Mouse (Mus musculus) embryonic facial prominence, embryonic 13.5 days (tissue): Measurements from ENCODE around the gene Col1a1. TPM values are rescaled to one million over a fixed set of nuclear protein-coding genes. Genes with fewer than 3 reads are reported as not detected.

Experiments
- ATAC-seq: fragments of 200-750 bp; cut with Nextera tagmentation; 2 replicates; pipeline ENCODE4 v1.8.0; 2017; ENCODE audit warnings: low read depth; ENCODE audit not compliant: insufficient number of reproducible peaks, insufficient read depth, low FRiP score, low TSS enrichment
- H3K27ac ChIP-seq: fragments of 300-500 bp; sonication (generic); 2 replicates; pipeline ENCODE4 v1.5.1; 2015; ENCODE audit warnings: moderate library complexity, mild to moderate bottlenecking, inconsistent platforms
- H3K27me3 ChIP-seq: fragments of 300-500 bp; sonication (generic); 2 replicates; pipeline ENCODE4 v1.6.1; 2015; ENCODE audit warnings: mild to moderate bottlenecking, inconsistent platforms
- H3K36me3 ChIP-seq: fragments of 300-500 bp; sonication (generic); 2 replicates; pipeline ENCODE4 v1.6.1; 2015; ENCODE audit warnings: mild to moderate bottlenecking, inconsistent platforms
- H3K4me1 ChIP-seq: fragments of 300-500 bp; sonication (generic); 2 replicates; pipeline ENCODE4 v1.6.1; 2015; ENCODE audit warnings: inconsistent platforms
- H3K4me2 ChIP-seq: fragments of 300-500 bp; sonication (generic); 2 replicates; pipeline ENCODE4 v1.6.1; 2015; ENCODE audit warnings: moderate library complexity, mild to moderate bottlenecking, inconsistent platforms
- H3K4me3 ChIP-seq: fragments of 300-500 bp; sonication (generic); 2 replicates; pipeline ENCODE4 v1.5.1; 2015; ENCODE audit warnings: mild to moderate bottlenecking, inconsistent platforms
- H3K9ac ChIP-seq: fragments of 300-500 bp; sonication (generic); 2 replicates; pipeline ENCODE4 v1.6.1; 2015; ENCODE audit warnings: mild to moderate bottlenecking, inconsistent platforms
- H3K9me3 ChIP-seq: fragments of 300-500 bp; sonication (generic); 2 replicates; pipeline ENCODE4 v1.6.1; 2016; ENCODE audit warnings: inconsistent platforms
- WGBS: fragments of 180-500 bp; shearing (Covaris S2); methylation state at CpG from one replicate; pipeline ENCODE4 v1.1.7; 2015; ENCODE audit warnings: mixed read lengths; 5-methylcytosine and 5-hydroxymethylcytosine counted together
- polyA plus RNA-seq: library from polyadenylated mRNA; unstranded; fragments of >200 nt; fragmentation: Nextera tagmentation; extraction: Ambion mirVana; gene quantifications from 2 replicates; pipeline ENCODE4 v1.2.1, GENCODE M21; 2015

Col1a1 gene
- polyA plus RNA-seq, 1 experiment from 2014 or later, result 1,259 TPM

- H3K4me1 ChIP-seq, result peaks cover 67% of the 10 kb centered on the region
- 21% methylated on average over 9 of the region's 9 CpGs for WGBS
- peak overlapping the region; percentile 98; the same call in 1 of the 2 replicates for H3K27ac ChIP-seq
- H3K36me3 ChIP-seq, result peaks cover 52% of the 10 kb centered on the region
- H3K4me3 ChIP-seq, result peak overlapping the region; percentile 74
- peaks cover 2% of the 10 kb centered on the region; the same call in 1 of the 2 replicates for H3K27me3 ChIP-seq
- H3K4me2 ChIP-seq, result peak overlapping the region; percentile 90
- H3K9me3 ChIP-seq, result no peaks in the 10 kb centered on the region
- peak overlapping the region; percentile 95 for H3K9ac ChIP-seq
- no peak for ATAC-seq
These were observed 2.3 kb downstream of the Col1a1 start for GRCm38 (mm10) chr11:94938296-94938695.

DNA sequence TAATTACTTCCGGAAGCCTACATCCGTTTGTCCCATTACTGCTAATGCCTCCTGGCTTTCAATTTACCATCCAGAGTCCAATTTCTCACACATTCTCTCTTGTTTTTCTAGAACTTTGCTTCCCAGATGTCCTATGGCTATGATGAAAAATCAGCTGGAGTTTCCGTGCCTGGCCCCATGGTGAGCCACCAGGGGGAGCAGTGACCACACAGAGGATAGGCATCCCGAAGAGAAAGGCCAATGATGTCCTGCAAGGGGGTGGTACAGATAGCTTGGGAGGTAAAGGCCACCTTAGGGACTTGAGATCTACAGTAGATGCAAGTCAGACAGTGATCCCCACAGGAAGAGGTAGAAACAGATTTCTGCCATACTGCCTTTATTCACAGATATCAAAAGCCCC lies 3.3 kb downstream of the Col1a1 start:
- Histone ChIP-seq H3K9me3 (no peaks in the 10 kb centered on the region), H3K27me3 (peaks cover 2% of the 10 kb centered on the region; the same call in 1 of the 2 replicates), H3K9ac (peak overlapping the region; percentile 44), H3K4me1 (peaks cover 64% of the 10 kb centered on the region), H3K4me2 (peak overlapping the region; percentile 90), H3K36me3 (peaks cover 62% of the 10 kb centered on the region), H3K4me3 (peak overlapping the region; percentile 74), H3K27ac (0 out of 2 replicates have a peak overlapping the region, but pooled peaks have one; percentile 22)
- no peak for ATAC-seq
- 20% methylated on average over 4 of the region's 4 CpGs for WGBS

GRCm38 (mm10) chr11:94941121-94941520 lies 5.1 kb downstream of the Col1a1 start:
- peaks cover 53% of the 10 kb centered on the region for H3K4me1 ChIP-seq
- H3K27ac ChIP-seq, result peak overlapping the region; percentile 63; the same call in 1 of the 2 replicates
- H3K27me3 ChIP-seq, result peaks cover 2% of the 10 kb centered on the region; the same call in 1 of the 2 replicates
- WGBS, result 51% methylated on average over 9 of the region's 9 CpGs
- no peak for ATAC-seq
- H3K9ac ChIP-seq, result 0 out of 2 replicates have a peak overlapping the region, but pooled peaks have one; percentile 11
- no peak overlapping the region for H3K4me3 ChIP-seq
- peaks cover 81% of the 10 kb centered on the region for H3K36me3 ChIP-seq
- H3K9me3 ChIP-seq, result no peaks in the 10 kb centered on the region
- peak overlapping the region; percentile 11; the same call in 1 of the 2 replicates for H3K4me2 ChIP-seq

- Histone ChIP-seq H3K9ac (no peak overlapping the region; the same call in 1 of the 2 replicates), H3K4me3 (no peak overlapping the region), H3K27ac (peak overlapping the region; percentile 63; the same call in 1 of the 2 replicates), H3K4me1 (peaks cover 51% of the 10 kb centered on the region), H3K36me3 (peaks cover 87% of the 10 kb centered on the region), H3K4me2 (no peak overlapping the region), H3K27me3 (no peaks in the 10 kb centered on the region), H3K9me3 (no peaks in the 10 kb centered on the region)
- 79% methylated on average over 8 of the region's 8 CpGs for WGBS
- ATAC-seq, result no peak
These were observed 5.8 kb downstream of the Col1a1 start for GRCm38 (mm10) chr11:94941776-94942175.

- Histone ChIP-seq H3K4me2 (no peak overlapping the region), H3K27me3 (no peaks in the 10 kb centered on the region), H3K9ac (no peak overlapping the region)
These were observed 6.4 kb downstream of the Col1a1 start for GRCm38 (mm10) chr11:94942282-94943023.

GRCm38 (mm10) chr11:94943054-94943453 lies 7.0 kb downstream of the Col1a1 start:
- Histone ChIP-seq H3K9ac (no peak overlapping the region), H3K4me2 (no peak overlapping the region), H3K9me3 (no peaks in the 10 kb centered on the region), H3K4me1 (peaks cover 45% of the 10 kb centered on the region), H3K36me3 (peaks cover 100% of the 10 kb centered on the region), H3K27ac (peak overlapping the region; percentile 63; the same call in 1 of the 2 replicates), H3K27me3 (no peaks in the 10 kb centered on the region), H3K4me3 (no peak overlapping the region)
- ATAC-seq, result no peak
- 80% methylated on average over 15 of the region's 15 CpGs for WGBS

More at GRCm38 (mm10) chr11:94942282-94943023, 6.4 kb downstream of the Col1a1 start:
- no peak overlapping the region for H3K4me3 ChIP-seq
- peak overlapping the region; percentile 63; the same call in 1 of the 2 replicates for H3K27ac ChIP-seq
- peaks cover 94% of the 10 kb centered on the region for H3K36me3 ChIP-seq
- H3K9me3 ChIP-seq, result no peaks in the 10 kb centered on the region
- H3K4me1 ChIP-seq, result peaks cover 51% of the 10 kb centered on the region
- WGBS, result 57% methylated on average over 13 of the region's 13 CpGs
- ATAC-seq, result no peak

DNA sequence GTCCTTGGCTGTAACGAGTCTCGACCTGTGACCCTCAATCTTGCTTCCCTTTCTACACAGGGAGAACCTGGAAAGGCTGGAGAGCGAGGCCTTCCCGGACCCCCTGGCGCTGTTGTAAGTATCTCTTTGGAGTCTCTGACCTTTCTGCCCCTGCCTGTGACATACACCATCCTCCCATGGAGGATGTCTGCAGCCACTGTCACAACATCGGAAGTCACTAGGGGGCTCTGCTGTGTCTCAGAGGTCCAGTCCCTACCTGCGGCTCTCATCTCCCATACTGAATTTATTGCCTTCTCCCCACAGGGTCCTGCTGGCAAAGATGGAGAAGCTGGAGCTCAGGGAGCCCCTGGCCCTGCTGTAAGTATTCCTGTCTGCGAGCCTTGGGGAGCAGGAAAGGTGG lies 8.3 kb downstream of the Col1a1 start:
- Histone ChIP-seq H3K9me3 (no peaks in the 10 kb centered on the region), H3K36me3 (peaks cover 100% of the 10 kb centered on the region), H3K27ac (peak overlapping the region; percentile 63), H3K4me2 (no peak overlapping the region), H3K4me1 (peaks cover 38% of the 10 kb centered on the region), H3K9ac (no peak overlapping the region), H3K27me3 (no peaks in the 10 kb centered on the region), H3K4me3 (no peak overlapping the region)
- no peak for ATAC-seq
- 23% methylated on average over 8 of the region's 8 CpGs for whole genome bisulfite sequencing

- H3K4me2 ChIP-seq, result no peak overlapping the region
- H3K27ac ChIP-seq, result peak overlapping the region; percentile 63
- ATAC-seq, result no peak
- H3K9me3 ChIP-seq, result no peaks in the 10 kb centered on the region
- 91% methylated on average over 12 of the region's 12 CpGs for WGBS
- peaks cover 100% of the 10 kb centered on the region for H3K36me3 ChIP-seq
- H3K9ac ChIP-seq, result no peak overlapping the region
- H3K27me3 ChIP-seq, result no peaks in the 10 kb centered on the region
- no peak overlapping the region for H3K4me3 ChIP-seq
- peaks cover 38% of the 10 kb centered on the region; the same call in 1 of the 2 replicates for H3K4me1 ChIP-seq
These were observed 9.2 kb downstream of the Col1a1 start for GRCm38 (mm10) chr11:94945236-94945635.

GRCm38 (mm10) chr11:94952169-94952568 lies 16.1 kb downstream of the Col1a1 start:
- Histone ChIP-seq H3K9ac (no peak overlapping the region), H3K4me1 (peaks cover 15% of the 10 kb centered on the region; the same call in 1 of the 2 replicates), H3K27ac (peak overlapping the region; percentile 23; the same call in 1 of the 2 replicates), H3K36me3 (peaks cover 55% of the 10 kb centered on the region), H3K27me3 (no peaks in the 10 kb centered on the region), H3K9me3 (no peaks in the 10 kb centered on the region), H3K4me3 (no peak overlapping the region), H3K4me2 (no peak overlapping the region)
- WGBS, result 18% methylated on average over 6 of the region's 6 CpGs
- ATAC-seq, result no peak

DNA sequence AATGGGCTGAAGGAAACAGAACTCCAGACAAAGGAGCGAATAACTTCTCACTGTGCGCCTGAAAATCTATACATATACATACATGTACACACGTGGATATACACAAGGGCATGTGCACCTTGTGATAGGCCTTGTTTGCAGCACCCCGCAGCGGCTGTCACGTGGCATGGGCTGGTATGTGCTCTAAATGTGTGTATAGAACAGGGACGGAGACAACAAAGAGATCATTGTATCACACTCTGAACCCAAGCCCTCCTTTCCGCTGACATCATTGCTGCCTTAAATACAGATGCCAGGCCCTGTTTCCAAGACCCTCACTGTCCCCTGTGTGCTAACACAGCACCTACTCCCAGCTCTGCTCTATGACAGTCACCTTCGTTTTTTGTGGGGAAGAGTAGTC lies 19.1 kb downstream of the Col1a1 start:
- H3K27ac ChIP-seq, result peak overlapping the region; percentile 45; the same call in 1 of the 2 replicates
- H3K9me3 ChIP-seq, result no peaks in the 10 kb centered on the region
- peaks cover 25% of the 10 kb centered on the region for H3K36me3 ChIP-seq
- H3K27me3 ChIP-seq, result no peaks in the 10 kb centered on the region
- 54% methylated on average over 9 of the region's 9 CpGs for WGBS
- H3K9ac ChIP-seq, result no peak overlapping the region
- no peak overlapping the region for H3K4me3 ChIP-seq
- H3K4me1 ChIP-seq, result peaks cover 21% of the 10 kb centered on the region
- 0 out of 2 replicates have a peak overlapping the region, but pooled peaks have one; percentile 32 for H3K4me2 ChIP-seq
- ATAC-seq, result no peak

DNA sequence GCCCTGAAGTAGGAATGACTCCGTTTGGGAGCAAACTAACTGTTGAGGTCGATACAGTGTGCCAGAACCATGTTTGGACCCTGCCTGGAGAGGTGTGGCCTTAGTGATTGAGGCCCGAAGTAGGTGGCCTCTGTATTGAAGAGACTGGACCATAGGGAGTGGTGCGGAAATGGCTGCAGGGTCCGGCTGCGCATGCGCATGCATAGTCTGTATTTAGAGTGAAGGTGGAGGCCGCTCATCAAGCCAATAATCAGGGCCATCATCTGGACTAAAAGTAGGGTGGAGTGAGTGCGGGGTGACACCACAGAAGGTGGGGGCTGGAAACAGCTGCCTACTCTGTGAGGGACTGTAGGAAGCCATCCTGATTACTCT lies 21.7 kb downstream of the Col1a1 start:
- Histone ChIP-seq H3K9me3 (no peaks in the 10 kb centered on the region), H3K4me2 (peak overlapping the region; percentile 7; the same call in 1 of the 2 replicates), H3K27ac (peak overlapping the region; percentile 62), H3K27me3 (no peaks in the 10 kb centered on the region), H3K4me1 (peaks cover 15% of the 10 kb centered on the region), H3K36me3 (peaks cover 4% of the 10 kb centered on the region), H3K9ac (peak overlapping the region; percentile 36; the same call in 1 of the 2 replicates), H3K4me3 (no peak overlapping the region)
- 82% methylated on average over 9 of the region's 9 CpGs for WGBS
- ATAC-seq, result no peak
